Mouse (Mus musculus): ENCODE results near the gene Adamts16. TPM values are rescaled to one million over a fixed set of nuclear protein-coding genes. Genes with fewer than 3 reads are reported as not detected.
"Not testable (repeated sequence)": the region's sequence is repeated elsewhere in the genome, so short reads cannot be mapped to it uniquely, and the experiment has no call there.

Gene Adamts16
- 2.7 and 3.6 TPM in 2 replicates for polyA plus RNA-seq (2015; fragmentation: Nextera tagmentation; extraction: Ambion mirVana)

- peak; percentile 77 for ATAC-seq
- H3K27ac ChIP-seq (ENCODE audit: low read depth, low read length), result peak within 1 kb of the TSS; percentile 9; the same call in 1 of the 2 replicates
- no peaks in the 10 kb centered on the region; the same call in 1 of the 2 replicates for H3K27me3 ChIP-seq (replicated peaks; ENCODE audit: control insufficient read depth, insufficient read depth, low read length)
- H3K36me3 ChIP-seq (ENCODE audit: control insufficient read depth, insufficient read depth, low read length), result no peaks in the 10 kb centered on the region
- 1% methylated on average over 18 of the region's 18 CpGs for WGBS
- no peaks in the 10 kb centered on the region for H3K9me3 ChIP-seq (ENCODE audit: control insufficient read depth, low read length)
- H3K4me3 ChIP-seq (ENCODE audit: low read length), result peak within 1 kb of the TSS; percentile 58
- H3K4me1 ChIP-seq (ENCODE audit: control insufficient read depth, insufficient read depth, low read depth, low read length), result peaks cover 5% of the 10 kb centered on the region
- H3K4me2 ChIP-seq (ENCODE audit: low read length), result peak within 1 kb of the TSS; percentile 91
- peak within 1 kb of the TSS; percentile 70 for H3K9ac ChIP-seq (ENCODE audit: low read depth, low read length)
These were observed at the start of gene Adamts16 for GRCm38 (mm10) chr13:70841421-70841904. Gene Adamts16 (minus strand): TSS chr13:70841811.

GRCm38 (mm10) chr13:70887136-70887535 is 45.5 kb upstream of the Adamts16 start:
- Histone ChIP-seq H3K4me2 (ENCODE audit: low read length) (no peak overlapping the region), H3K9ac (ENCODE audit: low read depth, low read length) (no peak overlapping the region), H3K27me3 (replicated peaks; ENCODE audit: control insufficient read depth, insufficient read depth, low read length) (no peaks in the 10 kb centered on the region), H3K9me3 (ENCODE audit: control insufficient read depth, low read length) (no peaks in the 10 kb centered on the region), H3K4me3 (ENCODE audit: low read length) (no peak overlapping the region), H3K36me3 (ENCODE audit: control insufficient read depth, insufficient read depth, low read length) (no peaks in the 10 kb centered on the region), H3K4me1 (ENCODE audit: control insufficient read depth, insufficient read depth, low read depth, low read length) (peaks cover 7% of the 10 kb centered on the region), H3K27ac (ENCODE audit: low read depth, low read length) (no peak overlapping the region)
- ATAC-seq, result no peak
- WGBS, result 84% methylated on average over 1 of the region's 1 CpGs

- peaks cover 7% of the 10 kb centered on the region for H3K4me1 ChIP-seq (ENCODE audit: control insufficient read depth, insufficient read depth, low read depth, low read length)
- 94% methylated on average over 2 of the region's 2 CpGs for WGBS
- no peaks in the 10 kb centered on the region for H3K36me3 ChIP-seq (ENCODE audit: control insufficient read depth, insufficient read depth, low read length)
- no peaks in the 10 kb centered on the region for H3K9me3 ChIP-seq (ENCODE audit: control insufficient read depth, low read length)
- no peak for ATAC-seq
- H3K27ac ChIP-seq (ENCODE audit: low read depth, low read length), result no peak overlapping the region
- no peak overlapping the region for H3K4me2 ChIP-seq (ENCODE audit: low read length)
- no peak overlapping the region for H3K9ac ChIP-seq (ENCODE audit: low read depth, low read length)
- no peak overlapping the region for H3K4me3 ChIP-seq (ENCODE audit: low read length)
- H3K27me3 ChIP-seq (replicated peaks; ENCODE audit: control insufficient read depth, insufficient read depth, low read length), result no peaks in the 10 kb centered on the region
These were observed 43.4 kb upstream of the Adamts16 start for GRCm38 (mm10) chr13:70885006-70885405.

- no peaks in the 10 kb centered on the region for H3K27me3 ChIP-seq (replicated peaks; ENCODE audit: control insufficient read depth, insufficient read depth, low read length)
- peaks cover 7% of the 10 kb centered on the region for H3K4me1 ChIP-seq (ENCODE audit: control insufficient read depth, insufficient read depth, low read depth, low read length)
- no peak overlapping the region for H3K9ac ChIP-seq (ENCODE audit: low read depth, low read length)
- H3K27ac ChIP-seq (ENCODE audit: low read depth, low read length), result peak overlapping the region; percentile 18; the same call in 1 of the 2 replicates
- H3K4me2 ChIP-seq (ENCODE audit: low read length), result 0 out of 2 replicates have a peak overlapping the region, but pooled peaks have one; percentile 0
- H3K9me3 ChIP-seq (ENCODE audit: control insufficient read depth, low read length), result no peaks in the 10 kb centered on the region
- no peaks in the 10 kb centered on the region for H3K36me3 ChIP-seq (ENCODE audit: control insufficient read depth, insufficient read depth, low read length)
- 46% methylated on average over 12 of the region's 12 CpGs for WGBS
- ATAC-seq, result peak; percentile 98
- H3K4me3 ChIP-seq (ENCODE audit: low read length), result no peak overlapping the region
These were observed 42.6 kb upstream of the Adamts16 start for GRCm38 (mm10) chr13:70883891-70884890.

- not testable (repeated sequence) for ATAC-seq; H3K27me3 ChIP-seq (replicated peaks; ENCODE audit: control insufficient read depth, insufficient read depth, low read length); H3K9ac ChIP-seq (ENCODE audit: low read depth, low read length); H3K27ac ChIP-seq (ENCODE audit: low read depth, low read length); H3K36me3 ChIP-seq (ENCODE audit: control insufficient read depth, insufficient read depth, low read length); H3K4me3 ChIP-seq (ENCODE audit: low read length); H3K4me2 ChIP-seq (ENCODE audit: low read length); H3K4me1 ChIP-seq (ENCODE audit: control insufficient read depth, insufficient read depth, low read depth, low read length); H3K9me3 ChIP-seq (ENCODE audit: control insufficient read depth, low read length)
- WGBS, result 39% methylated on average over 2 of the region's 2 CpGs
These were observed 38.4 kb upstream of the Adamts16 start for GRCm38 (mm10) chr13:70879971-70880370.

- no peak for ATAC-seq
- no peak overlapping the region for H3K4me3 ChIP-seq (ENCODE audit: low read length)
- H3K4me2 ChIP-seq (ENCODE audit: low read length), result no peak overlapping the region
- no peaks in the 10 kb centered on the region for H3K4me1 ChIP-seq (ENCODE audit: control insufficient read depth, insufficient read depth, low read depth, low read length)
- H3K9me3 ChIP-seq (ENCODE audit: control insufficient read depth, low read length), result no peaks in the 10 kb centered on the region
- no peak overlapping the region for H3K27ac ChIP-seq (ENCODE audit: low read depth, low read length)
- 94% methylated on average over 1 of the region's 1 CpGs for WGBS
- H3K36me3 ChIP-seq (ENCODE audit: control insufficient read depth, insufficient read depth, low read length), result no peaks in the 10 kb centered on the region
- H3K27me3 ChIP-seq (replicated peaks; ENCODE audit: control insufficient read depth, insufficient read depth, low read length), result no peaks in the 10 kb centered on the region
- H3K9ac ChIP-seq (ENCODE audit: low read depth, low read length), result no peak overlapping the region
These were observed 35.9 kb upstream of the Adamts16 start for GRCm38 (mm10) chr13:70877550-70877913.

- no peaks in the 10 kb centered on the region for H3K36me3 ChIP-seq (ENCODE audit: control insufficient read depth, insufficient read depth, low read length)
- H3K4me2 ChIP-seq (ENCODE audit: low read length), result no peak overlapping the region
- H3K27me3 ChIP-seq (replicated peaks; ENCODE audit: control insufficient read depth, insufficient read depth, low read length), result no peaks in the 10 kb centered on the region
- WGBS, result 76% methylated on average over 10 of the region's 10 CpGs
- ATAC-seq, result peak; percentile 89
- H3K4me3 ChIP-seq (ENCODE audit: low read length), result no peak overlapping the region
- no peaks in the 10 kb centered on the region for H3K4me1 ChIP-seq (ENCODE audit: control insufficient read depth, insufficient read depth, low read depth, low read length)
- H3K27ac ChIP-seq (ENCODE audit: low read depth, low read length), result no peak overlapping the region
- no peak overlapping the region for H3K9ac ChIP-seq (ENCODE audit: low read depth, low read length)
- no peaks in the 10 kb centered on the region for H3K9me3 ChIP-seq (ENCODE audit: control insufficient read depth, low read length)
These were observed 35.3 kb upstream of the Adamts16 start for GRCm38 (mm10) chr13:70876648-70877549.

- Histone ChIP-seq H3K36me3 (ENCODE audit: control insufficient read depth, insufficient read depth, low read length) (no peaks in the 10 kb centered on the region), H3K4me3 (ENCODE audit: low read length) (no peak overlapping the region), H3K27ac (ENCODE audit: low read depth, low read length) (no peak overlapping the region), H3K9me3 (ENCODE audit: control insufficient read depth, low read length) (no peaks in the 10 kb centered on the region), H3K4me2 (ENCODE audit: low read length) (no peak overlapping the region), H3K4me1 (ENCODE audit: control insufficient read depth, insufficient read depth, low read depth, low read length) (no peaks in the 10 kb centered on the region), H3K9ac (ENCODE audit: low read depth, low read length) (no peak overlapping the region), H3K27me3 (replicated peaks; ENCODE audit: control insufficient read depth, insufficient read depth, low read length) (no peaks in the 10 kb centered on the region)
- 93% methylated on average over 4 of the region's 4 CpGs for WGBS
- no peak for ATAC-seq
These were observed 33.9 kb upstream of the Adamts16 start for GRCm38 (mm10) chr13:70875411-70875949.

Data from hindbrain, embryonic 16.5 days (tissue).